Mouse (Mus musculus): ENCODE data around the gene Pkp3.
A peak's percentile ranks its signal among the peaks of the same experiment; 100 is the strongest.

The Pkp3 gene

GRCm38 (mm10) chr7:141057541-141057940 lies 20.5 kb upstream of the Pkp3 start:
- no peak for DNase-seq (ENCODE audit: low spot score in 2 of 2)

GRCm38 (mm10) chr7:141058601-141059341 lies 19.2 kb upstream of the Pkp3 start:
- no peak for DNase-seq (ENCODE audit: low spot score in 2 of 2)

GRCm38 (mm10) chr7:141059929-141060328 lies 18.1 kb upstream of the Pkp3 start:
- no peak for DNase-seq (ENCODE audit: low spot score in 2 of 2)

GRCm38 (mm10) chr7:141060426-141061242 lies 17.4 kb upstream of the Pkp3 start, which contains the start of gene B4galnt4:
Gene B4galnt4, plus strand, starts transcription at chr7:141061104.
- peak; percentile 46 to 58 for DNase-seq (ENCODE audit: low spot score in 2 of 2)

- DNase-seq (ENCODE audit: low spot score in 2 of 2): no peak
Observed at GRCm38 (mm10) chr7:141061269-141061692, 16.7 kb upstream of the Pkp3 start.

- no peak for DNase-seq (ENCODE audit: low spot score in 2 of 2)
Observed at GRCm38 (mm10) chr7:141062525-141062924, 15.5 kb upstream of the Pkp3 start.

- DNase-seq (ENCODE audit: low spot score in 2 of 2): no peak
Observed at GRCm38 (mm10) chr7:141063353-141063752, 14.7 kb upstream of the Pkp3 start.

- DNase-seq (ENCODE audit: low spot score in 2 of 2): no peak
Observed at GRCm38 (mm10) chr7:141064175-141064574, 13.8 kb upstream of the Pkp3 start.

GRCm38 (mm10) chr7:141064576-141064975 lies 13.4 kb upstream of the Pkp3 start:
- no peak for DNase-seq (ENCODE audit: low spot score in 2 of 2)

- DNase-seq (ENCODE audit: low spot score in 2 of 2): no peak
Observed at GRCm38 (mm10) chr7:141068351-141068750, 9.7 kb upstream of the Pkp3 start.

- DNase-seq (ENCODE audit: low spot score in 2 of 2): peak; percentile 62 to 68
Observed at GRCm38 (mm10) chr7:141070058-141070862, 7.8 kb upstream of the Pkp3 start.

GRCm38 (mm10) chr7:141072017-141072745 lies 5.8 kb upstream of the Pkp3 start:
- no peak for DNase-seq (ENCODE audit: low spot score in 2 of 2)

GRCm38 (mm10) chr7:141073782-141074181 lies 4.2 kb upstream of the Pkp3 start:
- no peak for DNase-seq (ENCODE audit: low spot score in 2 of 2)

- no peak for DNase-seq (ENCODE audit: low spot score in 2 of 2)
Observed at GRCm38 (mm10) chr7:141078876-141079275, 858 bp downstream of the Pkp3 start.

- DNase-seq (ENCODE audit: low spot score in 2 of 2): peak; percentile 47 to 73
Observed at GRCm38 (mm10) chr7:141079481-141080449, 1.7 kb downstream of the Pkp3 start.

- DNase-seq (ENCODE audit: low spot score in 2 of 2): no peak
Observed at GRCm38 (mm10) chr7:141087894-141088293, 9.9 kb downstream of the Pkp3 start.

GRCm38 (mm10) chr7:141088473-141088872 lies 10.5 kb downstream of the Pkp3 start:
- DNase-seq (ENCODE audit: low spot score in 2 of 2): no peak

GRCm38 (mm10) chr7:141090228-141090627 lies 12.2 kb downstream of the Pkp3 start:
- DNase-seq (ENCODE audit: low spot score in 2 of 2): no peak

GRCm38 (mm10) chr7:141092051-141092735 lies 14.2 kb downstream of the Pkp3 start:
- DNase-seq (ENCODE audit: low spot score in 2 of 2): peak; percentile 76 to 84

Measured in urinary bladder, adult 18-20 months (tissue).